Mouse (Mus musculus): Measurements from ENCODE around the gene Uck2. TPM values are rescaled to one million over a fixed set of nuclear protein-coding genes. Genes with fewer than 3 reads are reported as not detected.

The Uck2 gene
- polyA plus RNA-seq, 1 experiment from 2014 or later: 49.6 TPM

- H3K4me1 ChIP-seq (replicated peaks; ENCODE audit: control insufficient read depth, insufficient read depth, low read length): peaks cover 24% of the 10 kb centered on the region
- H3K27ac ChIP-seq: no peak overlapping the region
- H3K27me3 ChIP-seq (ENCODE audit: control insufficient read depth, insufficient read depth, low read length): no peaks in the 10 kb centered on the region
- no peak overlapping the region for H3K9ac ChIP-seq
- 89% methylated on average over 9 of the region's 9 CpGs for WGBS
- no peak overlapping the region for H3K4me3 ChIP-seq (replicated peaks; ENCODE audit: low read length)
- no peaks in the 10 kb centered on the region for H3K9me3 ChIP-seq (ENCODE audit: control insufficient read depth, low read length)
- H3K4me2 ChIP-seq (replicated peaks): no peak overlapping the region
- H3K36me3 ChIP-seq (replicated peaks; ENCODE audit: control insufficient read depth, insufficient read depth): no peaks in the 10 kb centered on the region
- ATAC-seq (ENCODE audit: low FRiP score) (no peak), DNase-seq (ENCODE audit: low spot score) (no peak)
These were observed 16.6 kb downstream of the Uck2 start for GRCm38 (mm10) chr1:167268360-167269063.

GRCm38 (mm10) chr1:167266720-167267119, 18.4 kb downstream of the Uck2 start:
- DNase-seq (ENCODE audit: low spot score): no peak
- no peak overlapping the region for H3K9ac ChIP-seq
- H3K4me3 ChIP-seq (replicated peaks; ENCODE audit: low read length): no peak overlapping the region
- no peaks in the 10 kb centered on the region for H3K36me3 ChIP-seq (replicated peaks; ENCODE audit: control insufficient read depth, insufficient read depth)
- no peak overlapping the region for H3K27ac ChIP-seq
- H3K4me1 ChIP-seq (replicated peaks; ENCODE audit: control insufficient read depth, insufficient read depth, low read length): peaks cover 24% of the 10 kb centered on the region
- no peak overlapping the region for H3K4me2 ChIP-seq (replicated peaks)
- H3K9me3 ChIP-seq (ENCODE audit: control insufficient read depth, low read length): no peaks in the 10 kb centered on the region
- 86% methylated on average over 3 of the region's 3 CpGs for WGBS
- no peaks in the 10 kb centered on the region for H3K27me3 ChIP-seq (ENCODE audit: control insufficient read depth, insufficient read depth, low read length)
- ATAC-seq (ENCODE audit: low FRiP score): no peak

- H3K27me3 ChIP-seq (ENCODE audit: control insufficient read depth, insufficient read depth, low read length): no peaks in the 10 kb centered on the region
- 96% methylated on average over 4 of the region's 4 CpGs for WGBS
- no peaks in the 10 kb centered on the region for H3K36me3 ChIP-seq (replicated peaks; ENCODE audit: control insufficient read depth, insufficient read depth)
- no peak overlapping the region for H3K4me3 ChIP-seq (replicated peaks; ENCODE audit: low read length)
- peaks cover 12% of the 10 kb centered on the region for H3K4me1 ChIP-seq (replicated peaks; ENCODE audit: control insufficient read depth, insufficient read depth, low read length)
- ATAC-seq (ENCODE audit: low FRiP score): no peak
- DNase-seq (ENCODE audit: low spot score): no peak
- no peaks in the 10 kb centered on the region for H3K9me3 ChIP-seq (ENCODE audit: control insufficient read depth, low read length)
- no peak overlapping the region for H3K4me2 ChIP-seq (replicated peaks)
- no peak overlapping the region for H3K27ac ChIP-seq
- no peak overlapping the region for H3K9ac ChIP-seq
These were observed 19.8 kb downstream of the Uck2 start for GRCm38 (mm10) chr1:167265366-167265765.

- Histone ChIP-seq H3K9me3 (ENCODE audit: control insufficient read depth, low read length) (no peaks in the 10 kb centered on the region), H3K4me2 (replicated peaks) (no peak overlapping the region), H3K36me3 (replicated peaks; ENCODE audit: control insufficient read depth, insufficient read depth) (no peaks in the 10 kb centered on the region), H3K27me3 (ENCODE audit: control insufficient read depth, insufficient read depth, low read length) (no peaks in the 10 kb centered on the region), H3K4me3 (replicated peaks; ENCODE audit: low read length) (no peak overlapping the region), H3K9ac (no peak overlapping the region), H3K27ac (no peak overlapping the region), H3K4me1 (replicated peaks; ENCODE audit: control insufficient read depth, insufficient read depth, low read length) (0 out of 2 replicates have a peak, but pooled peaks cover 4% of the 10 kb centered on the region)
- DNase-seq (ENCODE audit: low spot score) (no peak), ATAC-seq (ENCODE audit: low FRiP score) (no peak)
- WGBS: 76% methylated on average over 10 of the region's 10 CpGs
These were observed 22.6 kb downstream of the Uck2 start for GRCm38 (mm10) chr1:167262489-167263041.

- DNase-seq (ENCODE audit: low spot score): no peak
- H3K27me3 ChIP-seq (ENCODE audit: control insufficient read depth, insufficient read depth, low read length): no peaks in the 10 kb centered on the region
- whole genome bisulfite sequencing: 90% methylated on average over 11 of the region's 11 CpGs
- no peaks in the 10 kb centered on the region for H3K36me3 ChIP-seq (replicated peaks; ENCODE audit: control insufficient read depth, insufficient read depth)
- ATAC-seq (ENCODE audit: low FRiP score): no peak
- H3K4me3 ChIP-seq (replicated peaks; ENCODE audit: low read length): no peak overlapping the region
- no peak overlapping the region for H3K4me2 ChIP-seq (replicated peaks)
- no peak overlapping the region for H3K9ac ChIP-seq
- H3K4me1 ChIP-seq (replicated peaks; ENCODE audit: control insufficient read depth, insufficient read depth, low read length): 0 out of 2 replicates have a peak, but pooled peaks cover 1% of the 10 kb centered on the region
- no peak overlapping the region for H3K27ac ChIP-seq
- H3K9me3 ChIP-seq (ENCODE audit: control insufficient read depth, low read length): no peaks in the 10 kb centered on the region
These were observed 23.4 kb downstream of the Uck2 start for GRCm38 (mm10) chr1:167261750-167262149.

- no peak overlapping the region for H3K4me2 ChIP-seq (replicated peaks)
- H3K9ac ChIP-seq: no peak overlapping the region
- H3K4me3 ChIP-seq (replicated peaks; ENCODE audit: low read length): no peak overlapping the region
- no peaks in the 10 kb centered on the region for H3K9me3 ChIP-seq (ENCODE audit: control insufficient read depth, low read length)
- DNase-seq (ENCODE audit: low spot score): no peak
- no peak overlapping the region for H3K27ac ChIP-seq
- 64% methylated on average over 10 of the region's 10 CpGs for WGBS
- 0 out of 2 replicates have a peak, but pooled peaks cover 4% of the 10 kb centered on the region for H3K4me1 ChIP-seq (replicated peaks; ENCODE audit: control insufficient read depth, insufficient read depth, low read length)
- no peaks in the 10 kb centered on the region for H3K27me3 ChIP-seq (ENCODE audit: control insufficient read depth, insufficient read depth, low read length)
- no peaks in the 10 kb centered on the region for H3K36me3 ChIP-seq (replicated peaks; ENCODE audit: control insufficient read depth, insufficient read depth)
- ATAC-seq (ENCODE audit: low FRiP score): no peak
These were observed 25.4 kb downstream of the Uck2 start for GRCm38 (mm10) chr1:167259702-167260101.

GRCm38 (mm10) chr1:167256724-167257302, 28.3 kb downstream of the Uck2 start:
- H3K27ac ChIP-seq: no peak overlapping the region
- no peaks in the 10 kb centered on the region for H3K36me3 ChIP-seq (replicated peaks; ENCODE audit: control insufficient read depth, insufficient read depth)
- H3K4me3 ChIP-seq (replicated peaks; ENCODE audit: low read length): no peak overlapping the region
- no peak overlapping the region for H3K9ac ChIP-seq
- no peak for DNase-seq (ENCODE audit: low spot score)
- no peak for ATAC-seq (ENCODE audit: low FRiP score)
- H3K4me1 ChIP-seq (replicated peaks; ENCODE audit: control insufficient read depth, insufficient read depth, low read length): 0 out of 2 replicates have a peak, but pooled peaks cover 4% of the 10 kb centered on the region
- H3K9me3 ChIP-seq (ENCODE audit: control insufficient read depth, low read length): no peaks in the 10 kb centered on the region
- no peaks in the 10 kb centered on the region for H3K27me3 ChIP-seq (ENCODE audit: control insufficient read depth, insufficient read depth, low read length)
- WGBS: 57% methylated on average over 15 of the region's 15 CpGs
- no peak overlapping the region for H3K4me2 ChIP-seq (replicated peaks)

- no peak overlapping the region for H3K9ac ChIP-seq
- no peak overlapping the region for H3K4me3 ChIP-seq (replicated peaks; ENCODE audit: low read length)
- 92% methylated on average over 12 of the region's 12 CpGs for WGBS
- no peak overlapping the region for H3K27ac ChIP-seq
- H3K4me1 ChIP-seq (replicated peaks; ENCODE audit: control insufficient read depth, insufficient read depth, low read length): 0 out of 2 replicates have a peak, but pooled peaks cover 4% of the 10 kb centered on the region
- no peak overlapping the region for H3K4me2 ChIP-seq (replicated peaks)
- H3K27me3 ChIP-seq (ENCODE audit: control insufficient read depth, insufficient read depth, low read length): no peaks in the 10 kb centered on the region
- DNase-seq (ENCODE audit: low spot score) (no peak), ATAC-seq (ENCODE audit: low FRiP score) (no peak)
- H3K9me3 ChIP-seq (ENCODE audit: control insufficient read depth, low read length): no peaks in the 10 kb centered on the region
- H3K36me3 ChIP-seq (replicated peaks; ENCODE audit: control insufficient read depth, insufficient read depth): no peaks in the 10 kb centered on the region
These were observed 31.5 kb downstream of the Uck2 start for GRCm38 (mm10) chr1:167253579-167253978.

- no peaks in the 10 kb centered on the region for H3K27me3 ChIP-seq (ENCODE audit: control insufficient read depth, insufficient read depth, low read length)
- no peak for ATAC-seq (ENCODE audit: low FRiP score)
- DNase-seq (ENCODE audit: low spot score): no peak
- H3K4me3 ChIP-seq (replicated peaks; ENCODE audit: low read length): no peak overlapping the region
- no peak overlapping the region for H3K9ac ChIP-seq
- WGBS: 94% methylated on average over 8 of the region's 8 CpGs
- H3K9me3 ChIP-seq (ENCODE audit: control insufficient read depth, low read length): no peaks in the 10 kb centered on the region
- H3K4me1 ChIP-seq (replicated peaks; ENCODE audit: control insufficient read depth, insufficient read depth, low read length): peaks cover 13% of the 10 kb centered on the region
- H3K36me3 ChIP-seq (replicated peaks; ENCODE audit: control insufficient read depth, insufficient read depth): no peaks in the 10 kb centered on the region
- no peak overlapping the region for H3K4me2 ChIP-seq (replicated peaks)
- H3K27ac ChIP-seq: no peak overlapping the region
These were observed 35.2 kb downstream of the Uck2 start for GRCm38 (mm10) chr1:167249881-167250280.

Data from hindbrain, embryonic 14.5 days (tissue).